ENCODE assay signal across 8 mouse cellular contexts in genomic region chrX:50566345-50566744, GRCm38 (mm10).
DNase-seq lines count a peak whose midpoint lies in the region; ATAC-seq lines count a peak whose summit lies in the region.
"Had no signal": no experiment of that assay in that cellular context is flagged by ENCODE, and none has a peak within 500 bp of the region (broad histone marks: within the 10 kb centered on the region; RNA-seq: fewer than 3 reads in every experiment).

No protein-coding gene starts in this region.

- DNase-seq in kidney, postnatal 10 days: no peak
- peak; percentile 81 for DNase-seq in R1 (ENCODE audit: low read depth, low spot score)
- DNase-seq in embryonic facial prominence, embryonic 14.5 days (ENCODE audit: low spot score): peak; percentile 37
- DNase-seq in lung, postnatal 36 days: peak; percentile 91

- H3K36me3 ChIP-seq in kidney, embryonic 15.5 days: peaks cover 35% of the 10 kb centered on the region
- peaks cover 19% of the 10 kb centered on the region for H3K36me3 ChIP-seq in embryonic facial prominence, embryonic 14.5 days (ENCODE audit: control insufficient read depth, insufficient read depth, low read length)
- no peaks in the 10 kb centered on the region for H3K36me3 ChIP-seq in intestine, embryonic 16.5 days (ENCODE audit: control insufficient read depth, insufficient read depth, low read length)
- no peaks in the 10 kb centered on the region for H3K36me3 ChIP-seq in stomach, embryonic 16.5 days (ENCODE audit: control insufficient read depth, insufficient read depth, low read length)

- ATAC-seq in kidney, embryonic 15.5 days (replicated peaks; ENCODE audit: low FRiP score): 0 out of 2 replicates have a peak, but pooled peaks have one; percentile 40
- no peak for ATAC-seq in embryonic facial prominence, embryonic 14.5 days (ENCODE audit: low read depth)
- peak; percentile 42; the same call in 1 of the 2 replicates for ATAC-seq in intestine, embryonic 16.5 days
- ATAC-seq in stomach, embryonic 16.5 days (ENCODE audit: insufficient read depth, low FRiP score): no peak

- no peaks in the 10 kb centered on the region for H3K9me3 ChIP-seq in kidney, embryonic 15.5 days (replicated peaks)
- no peaks in the 10 kb centered on the region for H3K9me3 ChIP-seq in embryonic facial prominence, embryonic 14.5 days (ENCODE audit: control insufficient read depth, low read length)
- H3K9me3 ChIP-seq in intestine, embryonic 16.5 days (ENCODE audit: control insufficient read depth, low read length): no peaks in the 10 kb centered on the region
- H3K9me3 ChIP-seq in stomach, embryonic 16.5 days (replicated peaks; ENCODE audit: control insufficient read depth, low read length): no peaks in the 10 kb centered on the region

- no peaks in the 10 kb centered on the region for H3K27me3 ChIP-seq in kidney, embryonic 15.5 days
- H3K27me3 ChIP-seq in embryonic facial prominence, embryonic 14.5 days (replicated peaks; ENCODE audit: control insufficient read depth, insufficient read depth, low read length): no peaks in the 10 kb centered on the region
- H3K27me3 ChIP-seq in intestine, embryonic 16.5 days (replicated peaks; ENCODE audit: control insufficient read depth, insufficient read depth, low read length): no peaks in the 10 kb centered on the region
- H3K27me3 ChIP-seq in stomach, embryonic 16.5 days (ENCODE audit: control insufficient read depth, insufficient read depth, low read length): no peaks in the 10 kb centered on the region

- 60% methylated on average over 5 of the region's 5 CpGs for WGBS in kidney, embryonic 15.5 days
- 73% methylated on average over 5 of the region's 5 CpGs for WGBS in embryonic facial prominence, embryonic 14.5 days
- WGBS in intestine, embryonic 16.5 days: 64% methylated on average over 5 of the region's 5 CpGs
- 64% methylated on average over 5 of the region's 5 CpGs for WGBS in stomach, embryonic 16.5 days

- H3K4me1 ChIP-seq in kidney, embryonic 15.5 days: no peaks in the 10 kb centered on the region
- H3K4me1 ChIP-seq in embryonic facial prominence, embryonic 14.5 days (ENCODE audit: control insufficient read depth, insufficient read depth, low read length): no peaks in the 10 kb centered on the region
- no peaks in the 10 kb centered on the region for H3K4me1 ChIP-seq in intestine, embryonic 16.5 days (ENCODE audit: control insufficient read depth, insufficient read depth, low read length)
- H3K4me1 ChIP-seq in stomach, embryonic 16.5 days (ENCODE audit: control insufficient read depth, insufficient read depth, low read length): no peaks in the 10 kb centered on the region

- H3K27ac ChIP-seq in kidney, embryonic 15.5 days: no peak overlapping the region
- no peak overlapping the region for H3K27ac ChIP-seq in embryonic facial prominence, embryonic 14.5 days (replicated peaks; ENCODE audit: low read depth, low read length)
- H3K27ac ChIP-seq in intestine, embryonic 16.5 days (ENCODE audit: low read length): no peak overlapping the region
- H3K27ac ChIP-seq in stomach, embryonic 16.5 days (ENCODE audit: low read length): no peak overlapping the region

- H3K4me2 ChIP-seq in kidney, embryonic 15.5 days: peak overlapping the region; percentile 34; the same call in 1 of the 2 replicates
- H3K4me2 ChIP-seq in embryonic facial prominence, embryonic 14.5 days (ENCODE audit: low read depth, low read length): peak overlapping the region; percentile 20
- peak overlapping the region; percentile 19; the same call in 1 of the 2 replicates for H3K4me2 ChIP-seq in intestine, embryonic 16.5 days (ENCODE audit: low read depth, low read length)
- H3K4me2 ChIP-seq in stomach, embryonic 16.5 days (ENCODE audit: low read depth, low read length): peak overlapping the region; percentile 24; the same call in 1 of the 2 replicates

- 0 out of 2 replicates have a peak overlapping the region, but pooled peaks have one; percentile 19 for H3K4me3 ChIP-seq in kidney, embryonic 15.5 days (replicated peaks)
- no peak overlapping the region for H3K4me3 ChIP-seq in embryonic facial prominence, embryonic 14.5 days (ENCODE audit: low read depth, low read length)
- 0 out of 2 replicates have a peak overlapping the region, but pooled peaks have one; percentile 18 for H3K4me3 ChIP-seq in intestine, embryonic 16.5 days (ENCODE audit: low read length)
- peak overlapping the region; percentile 19; the same call in 1 of the 2 replicates for H3K4me3 ChIP-seq in stomach, embryonic 16.5 days (replicated peaks; ENCODE audit: low read length)
- H3K4me3 ChIP-seq: myocyte had no signal

- H3K9ac ChIP-seq in kidney, embryonic 15.5 days: no peak overlapping the region
- no peak overlapping the region for H3K9ac ChIP-seq in embryonic facial prominence, embryonic 14.5 days (ENCODE audit: low read depth, low read length)
- 0 out of 2 replicates have a peak overlapping the region, but pooled peaks have one; percentile 37 for H3K9ac ChIP-seq in intestine, embryonic 16.5 days (ENCODE audit: low read depth, low read length)
- H3K9ac ChIP-seq in stomach, embryonic 16.5 days (ENCODE audit: low read length): peak overlapping the region; percentile 42; the same call in 1 of the 2 replicates

Comparison
In these comparisons a context has a peak if more than half of its experiments do, and no peak if none do; other contexts are left out.
1. ATAC-seq: peak in kidney, embryonic 15.5 days (single experiment) and intestine, embryonic 16.5 days (single experiment); none in embryonic facial prominence, embryonic 14.5 days (single experiment) and stomach, embryonic 16.5 days (single experiment).
2. H3K9ac ChIP-seq: peak in intestine, embryonic 16.5 days (single experiment) and stomach, embryonic 16.5 days (single experiment); none in kidney, embryonic 15.5 days (single experiment) and embryonic facial prominence, embryonic 14.5 days (single experiment).
3. Peak in every context shown above with its lines, with median percentiles within 50 percentile points of each other: H3K4me2 ChIP-seq.